In genomic region chr3:136456471-136457117, GRCm38 (mm10) we compare ENCODE assay signal across 12 mouse cellular contexts.
DNase-seq lines count a peak whose midpoint lies in the region.
"Had no signal": no experiment of that assay in that cellular context is flagged by ENCODE, and none has a peak within 500 bp of the region (broad histone marks: within the 10 kb centered on the region; RNA-seq: fewer than 3 reads in every experiment).

No protein-coding gene starts in this region.

- H3K4me3 ChIP-seq in hindbrain, embryonic 10.5 days, result no peak overlapping the region
- H3K4me3 ChIP-seq: heart, embryonic 12.5 days; limb, embryonic 13.5 days had no signal

- H3K4me1 ChIP-seq in hindbrain, embryonic 10.5 days (replicated peaks), result peaks cover 15% of the 10 kb centered on the region
- H3K4me1 ChIP-seq: heart, embryonic 12.5 days; limb, embryonic 13.5 days had no signal

- H3K9me3 ChIP-seq in hindbrain, embryonic 10.5 days, result no peaks in the 10 kb centered on the region
- H3K9me3 ChIP-seq: heart, embryonic 12.5 days; limb, embryonic 13.5 days had no signal

- peak overlapping the region; percentile 9; the same call in 1 of the 2 replicates for H3K27ac ChIP-seq in hindbrain, embryonic 10.5 days
- H3K27ac ChIP-seq: limb, embryonic 13.5 days had no signal

- WGBS in hindbrain, embryonic 10.5 days, result 62% methylated on average over 10 of the region's 10 CpGs

- peak; percentile 15 to 43 for DNase-seq in cerebellum, postnatal 25 days
- no peak for DNase-seq in cerebellum, adult 9-10 months
- DNase-seq in brain, adult 2 months (ENCODE audit: low read depth, low spot score), result peak; percentile 69
- DNase-seq in hindbrain, embryonic 10.5 days (ENCODE audit: low spot score), result no peak
- peak; percentile 42 to 58 for DNase-seq in layer of hippocampus, postnatal 36 days
- DNase-seq in embryo, embryonic 9.5 days (ENCODE audit: extremely low spot score), result no peak
- DNase-seq in heart, postnatal 4 days, result no peak
- DNase-seq in spleen, adult 12 weeks (ENCODE audit: low spot score), result no peak
- DNase-seq: gastrocnemius, postnatal 14 days; lung, embryonic 14.5 days had no signal

- no peaks in the 10 kb centered on the region for H3K27me3 ChIP-seq in hindbrain, embryonic 10.5 days (ENCODE audit: insufficient read depth, poor library complexity, severe bottlenecking)
- H3K27me3 ChIP-seq: heart, embryonic 12.5 days; limb, embryonic 13.5 days had no signal

- no peaks in the 10 kb centered on the region for H3K36me3 ChIP-seq in hindbrain, embryonic 10.5 days
- H3K36me3 ChIP-seq: heart, embryonic 12.5 days; limb, embryonic 13.5 days had no signal

Comparison
In these comparisons a context has a peak if more than half of its experiments do, and no peak if none do; other contexts are left out.
1. DNase-seq: peak in cerebellum, postnatal 25 days (2 of 2), brain, adult 2 months (single experiment) and layer of hippocampus, postnatal 36 days (2 of 2); none in cerebellum, adult 9-10 months (single experiment), hindbrain, embryonic 10.5 days (single experiment), embryo, embryonic 9.5 days (single experiment), heart, postnatal 4 days (single experiment) and spleen, adult 12 weeks (single experiment).